Mouse (Mus musculus): ENCODE measurements at regions not wholly inside any gene's neighbourhood (a gene's known extent, or its start where the extent isn't known, plus 50 kb on each side); places are given as distances from the start of the nearest gene placed in this dataset. TPM values are rescaled to one million over a fixed set of nuclear protein-coding genes. Genes with fewer than 3 reads are reported as not detected.

Small RNA genes in the stretch of these regions (microRNA-seq; reads per million reads assigned to microRNA genes)
- gene Gm27460 (not detected), gene Gm28002 (not detected)
